Mouse (Mus musculus): ENCODE data around the gene Ric1.

DNA sequence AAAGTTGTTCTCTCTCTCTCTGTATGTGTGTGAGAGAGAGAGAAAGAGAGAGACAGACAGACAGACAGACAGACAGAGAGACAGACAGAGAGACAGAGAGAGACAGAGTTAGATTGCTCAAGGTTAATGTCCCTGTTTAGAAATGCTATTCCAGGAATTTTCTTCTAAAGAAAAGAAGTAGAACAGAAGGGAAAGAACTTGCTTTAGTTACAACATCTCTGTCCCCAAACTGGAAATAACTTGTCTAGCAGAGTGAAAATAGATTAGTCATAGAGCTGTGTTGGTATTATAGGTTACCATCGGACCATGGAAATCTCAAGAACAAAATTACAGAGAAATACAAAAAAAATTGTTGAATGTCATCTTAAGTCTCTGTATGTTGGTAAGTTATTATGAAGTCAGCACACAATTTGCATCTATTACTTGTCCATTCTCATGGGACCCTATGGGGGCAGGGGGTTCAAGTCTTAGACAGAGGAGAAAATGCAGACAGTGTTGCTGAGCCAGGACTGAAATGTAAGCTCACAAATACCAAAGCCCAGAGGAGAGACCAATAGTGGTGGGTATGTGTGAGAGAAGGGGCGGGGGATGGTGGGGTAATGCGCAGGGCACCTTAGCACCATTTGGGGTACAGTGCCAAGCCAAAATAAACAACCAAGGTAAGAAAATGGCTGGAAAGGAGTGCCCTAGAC, 36.7 kb upstream of the Ric1 start:
- TF ChIP-seq EP300 (IDR thresholded peaks at IDR 0.05; ENCODE audit: insufficient read depth, low read depth, low read length) (no peak), POLR2A (IDR thresholded peaks at IDR 0.05; ENCODE audit: insufficient read depth, low read length) (no peak)

Data from ES-Bruce4 (cell line).